Mouse (Mus musculus) stomach, embryonic 16.5 days (tissue): ENCODE measurements at regions not wholly inside any gene's neighbourhood (a gene's known extent, or its start where the extent isn't known, plus 50 kb on each side); places are given as distances from the start of the nearest gene placed in this dataset.

ENCODE experiments used
- ATAC-seq: fragments of 200-750 bp; cut with Nextera tagmentation; 2 replicates; pipeline ENCODE4 v1.8.0; 2017; ENCODE audit warnings: moderate number of reproducible peaks, moderate TSS enrichment; ENCODE audit not compliant: insufficient read depth, low FRiP score
- H3K27ac ChIP-seq: fragments of 300-500 bp; sonication (generic); 2 replicates; pipeline ENCODE4 v1.5.1; 2014; ENCODE audit warnings: low read length
- H3K27me3 ChIP-seq: fragments of 300-500 bp; sonication (generic); 2 replicates; pipeline ENCODE4 v1.6.1; 2014; ENCODE audit warnings: low read length, control low read depth, mixed read lengths; ENCODE audit not compliant: control insufficient read depth, insufficient read depth
- H3K36me3 ChIP-seq: fragments of 300-500 bp; sonication (generic); 2 replicates; pipeline ENCODE4 v1.6.1; 2014; ENCODE audit warnings: low read length; ENCODE audit not compliant: control insufficient read depth, insufficient read depth
- H3K4me1 ChIP-seq: fragments of 300-500 bp; sonication (generic); 2 replicates; pipeline ENCODE4 v1.6.1; 2014; ENCODE audit warnings: low read length, control low read depth, mixed read lengths; ENCODE audit not compliant: control insufficient read depth, insufficient read depth
- H3K4me2 ChIP-seq: fragments of 300-500 bp; sonication (generic); 2 replicates; pipeline ENCODE4 v1.6.1; 2014; ENCODE audit warnings: low read depth, low read length, mixed read lengths
- H3K4me3 ChIP-seq: fragments of 300-500 bp; sonication (generic); replicated peaks from 2 replicates; pipeline ENCODE4 v1.5.1; 2014; ENCODE audit warnings: mild to moderate bottlenecking, low read length
- H3K9ac ChIP-seq: fragments of 300-500 bp; sonication (generic); 2 replicates; pipeline ENCODE4 v1.6.1; 2014; ENCODE audit warnings: low read length
- H3K9me3 ChIP-seq: fragments of 300-500 bp; sonication (generic); replicated peaks from 2 replicates; pipeline ENCODE4 v1.6.1; 2016; ENCODE audit warnings: low read length, control low read depth; ENCODE audit not compliant: control insufficient read depth
- WGBS: fragments of 180-500 bp; shearing (Covaris S2); extraction: QIAGEN DNeasy Blood & Tissue Kit; methylation state at CpG from one replicate; pipeline ENCODE4 v1.1.7; 2014; 5-methylcytosine and 5-hydroxymethylcytosine counted together

DNA sequence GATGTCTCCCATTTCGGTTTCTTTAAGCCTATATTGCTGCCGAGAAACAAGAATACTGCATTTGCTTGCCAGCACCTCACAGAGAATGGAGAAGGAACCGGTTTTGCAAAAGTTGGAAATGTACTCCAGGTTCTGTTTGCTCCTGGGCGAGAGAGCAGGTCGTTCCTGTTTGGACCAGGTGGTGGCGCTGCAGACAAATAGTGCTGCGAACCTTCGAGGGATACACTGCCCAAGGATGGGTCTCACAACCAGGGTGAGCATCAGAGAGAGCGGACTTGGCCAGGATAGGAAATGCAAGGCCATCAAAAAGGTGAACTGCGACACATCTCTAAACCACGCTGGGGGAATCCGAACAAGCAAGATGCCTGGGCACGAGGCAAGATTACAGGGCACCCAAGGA is 54.0 kb upstream of the Ets2 start:
- Histone ChIP-seq H3K4me3 (no peak overlapping the region), H3K9me3 (no peaks in the 10 kb centered on the region), H3K27me3 (no peaks in the 10 kb centered on the region), H3K4me1 (0 out of 2 replicates have a peak, but pooled peaks cover 3% of the 10 kb centered on the region), H3K36me3 (no peaks in the 10 kb centered on the region), H3K4me2 (no peak overlapping the region), H3K9ac (peak overlapping the region; percentile 49; the same call in 1 of the 2 replicates), H3K27ac (no peak overlapping the region)
- WGBS: 15% methylated on average over 13 of the region's 13 CpGs
- ATAC-seq: peak; percentile 62; the same call in 1 of the 2 replicates

DNA sequence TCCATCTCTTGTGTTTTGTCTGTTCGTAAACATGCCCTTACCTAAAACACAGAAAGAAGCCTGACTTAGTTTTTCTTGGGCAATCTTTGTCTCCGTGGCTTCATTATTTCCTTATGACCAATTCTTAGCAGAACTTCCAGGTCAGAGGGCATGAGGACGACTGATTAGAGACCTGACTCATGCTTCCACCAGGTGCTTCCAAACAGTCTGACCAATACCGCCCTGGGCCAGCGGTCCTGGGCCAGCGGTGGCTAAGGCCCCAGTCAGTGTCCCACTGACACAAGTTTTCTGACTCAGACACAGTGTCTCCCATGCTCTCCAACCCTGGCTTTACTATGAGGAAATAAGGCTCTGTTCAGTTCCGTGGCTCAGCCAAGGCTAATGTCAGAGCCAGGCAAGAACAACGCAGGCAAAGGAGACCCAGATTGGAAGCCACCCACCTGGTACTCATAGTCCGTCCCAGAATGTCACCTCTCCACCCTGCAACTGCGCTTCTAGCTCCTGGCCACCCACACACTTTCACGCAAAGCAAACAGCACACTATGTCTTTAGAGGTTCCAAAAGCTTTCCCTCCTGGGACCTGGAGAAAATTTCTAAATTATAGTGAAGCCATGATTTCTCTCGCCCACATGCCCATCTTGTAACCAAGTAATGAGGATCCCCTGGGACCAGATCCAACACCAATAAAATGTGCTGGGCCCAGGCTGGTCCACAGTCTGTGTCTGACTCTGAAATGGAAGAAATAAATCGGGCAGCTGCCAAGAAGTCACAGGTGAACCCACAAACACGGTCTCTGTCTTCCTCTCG is 56.6 kb upstream of the Erg start:
- Histone ChIP-seq H3K4me3 (no peak overlapping the region), H3K4me1 (0 out of 2 replicates have a peak, but pooled peaks cover under 1% of the 10 kb centered on the region), H3K9me3 (no peaks in the 10 kb centered on the region), H3K27ac (no peak overlapping the region), H3K27me3 (no peaks in the 10 kb centered on the region), H3K4me2 (no peak overlapping the region), H3K9ac (no peak overlapping the region), H3K36me3 (no peaks in the 10 kb centered on the region)
- WGBS: 73% methylated on average over 15 of the region's 15 CpGs
- ATAC-seq: no peak

DNA sequence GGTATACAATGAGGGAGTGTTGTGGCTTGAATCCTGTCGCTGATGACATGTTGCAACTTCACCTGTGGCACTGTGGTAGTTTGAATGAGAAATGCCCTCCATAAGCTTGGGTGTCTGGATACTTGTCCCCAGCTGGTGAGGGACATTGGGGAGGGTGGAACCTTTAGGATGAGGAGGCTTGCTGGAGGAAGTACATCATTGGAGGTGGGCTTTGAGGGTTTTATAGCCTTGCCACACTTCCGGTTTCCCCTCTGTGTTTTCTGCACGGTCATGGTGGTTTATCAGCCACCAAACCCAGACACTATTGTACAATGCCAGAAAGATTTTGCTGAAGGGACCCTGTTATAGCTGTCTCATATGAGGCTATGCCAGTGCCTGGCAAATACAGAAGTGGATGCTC is 54.3 kb upstream of the Erg start:
- ATAC-seq: no peak
- no peaks in the 10 kb centered on the region for H3K36me3 ChIP-seq
- H3K4me3 ChIP-seq: no peak overlapping the region
- no peak overlapping the region for H3K4me2 ChIP-seq
- H3K27me3 ChIP-seq: no peaks in the 10 kb centered on the region
- H3K9ac ChIP-seq: no peak overlapping the region
- no peaks in the 10 kb centered on the region for H3K9me3 ChIP-seq
- WGBS: 82% methylated on average over 3 of the region's 3 CpGs
- no peaks in the 10 kb centered on the region for H3K4me1 ChIP-seq
- H3K27ac ChIP-seq: no peak overlapping the region

- Histone ChIP-seq H3K9me3 (no peaks in the 10 kb centered on the region), H3K4me3 (no peak overlapping the region), H3K4me2 (no peak overlapping the region), H3K36me3 (no peaks in the 10 kb centered on the region), H3K4me1 (no peaks in the 10 kb centered on the region), H3K27me3 (no peaks in the 10 kb centered on the region), H3K9ac (no peak overlapping the region), H3K27ac (no peak overlapping the region)
- no peak for ATAC-seq
- 80% methylated on average over 3 of the region's 3 CpGs for WGBS
Measured at GRCm38 (mm10) chr16:95639677-95640076, 53.3 kb upstream of the Erg start.

- Histone ChIP-seq H3K27me3 (no peaks in the 10 kb centered on the region), H3K9me3 (no peaks in the 10 kb centered on the region), H3K4me3 (no peak overlapping the region), H3K36me3 (no peaks in the 10 kb centered on the region), H3K27ac (no peak overlapping the region), H3K4me1 (no peaks in the 10 kb centered on the region; the same call in 1 of the 2 replicates), H3K4me2 (no peak overlapping the region), H3K9ac (no peak overlapping the region)
- ATAC-seq: no peak
- WGBS: 56% methylated on average over 7 of the region's 7 CpGs
Measured at GRCm38 (mm10) chr16:95637850-95638249, 51.5 kb upstream of the Erg start.

- Histone ChIP-seq H3K9me3 (no peaks in the 10 kb centered on the region), H3K4me3 (no peak overlapping the region), H3K36me3 (no peaks in the 10 kb centered on the region), H3K27ac (no peak overlapping the region), H3K9ac (no peak overlapping the region), H3K4me2 (no peak overlapping the region), H3K27me3 (no peaks in the 10 kb centered on the region), H3K4me1 (no peaks in the 10 kb centered on the region; the same call in 1 of the 2 replicates)
- ATAC-seq: no peak; the same call in 1 of the 2 replicates
- 60% methylated on average over 7 of the region's 7 CpGs for WGBS
Measured at GRCm38 (mm10) chr16:95636615-95637014, 50.2 kb upstream of the Erg start.
